Mouse (Mus musculus) right cerebral cortex, postnatal 10 days (tissue): ENCODE measurements around the gene Rcc2.
A peak's percentile ranks its signal among the peaks of the same experiment; 100 is the strongest.

Experiments used
- DNase-seq, 2 experiments: peaks; one replicate each; pipeline ENCODE4 v3.0.0; 2021; ENCODE audit warnings: low spot score in 2 of 2

The Rcc2 gene

GRCm38 (mm10) chr4:140684881-140685303, 15.4 kb upstream of the Rcc2 start:
- no peak for DNase-seq

- DNase-seq = no peak
Measured at GRCm38 (mm10) chr4:140688044-140688825, 12.1 kb upstream of the Rcc2 start.

- no peak for DNase-seq
Measured at GRCm38 (mm10) chr4:140688826-140689425, 11.4 kb upstream of the Rcc2 start.

GRCm38 (mm10) chr4:140689873-140690655, 10.3 kb upstream of the Rcc2 start:
- no peak for DNase-seq

- no peak for DNase-seq
Measured at GRCm38 (mm10) chr4:140691481-140691880, 8.9 kb upstream of the Rcc2 start.

GRCm38 (mm10) chr4:140693513-140693912, 6.8 kb upstream of the Rcc2 start:
- no peak for DNase-seq

GRCm38 (mm10) chr4:140694551-140695060, 5.7 kb upstream of the Rcc2 start:
- DNase-seq = no peak

GRCm38 (mm10) chr4:140695146-140695545, 5.2 kb upstream of the Rcc2 start:
- DNase-seq = no peak

GRCm38 (mm10) chr4:140695675-140696585, 4.4 kb upstream of the Rcc2 start:
- no peak for DNase-seq

GRCm38 (mm10) chr4:140699441-140700127, 757 bp upstream of the Rcc2 start:
- peak; percentile 74 to 78 for DNase-seq

GRCm38 (mm10) chr4:140701049-140701715, 841 bp downstream of the Rcc2 start:
- peak; percentile 81 to 86 for DNase-seq

- peak in 1 of 2 experiments; percentile 39 for DNase-seq
Measured at GRCm38 (mm10) chr4:140701716-140702561, 1.6 kb downstream of the Rcc2 start.

GRCm38 (mm10) chr4:140702611-140703327, 2.4 kb downstream of the Rcc2 start:
- peak; percentile 80 to 85 for DNase-seq

- no peak for DNase-seq
Measured at GRCm38 (mm10) chr4:140703636-140704035, 3.3 kb downstream of the Rcc2 start.

GRCm38 (mm10) chr4:140704166-140704565, 3.8 kb downstream of the Rcc2 start:
- DNase-seq = no peak

- no peak for DNase-seq
Measured at GRCm38 (mm10) chr4:140707615-140708014, 7.3 kb downstream of the Rcc2 start.

- no peak for DNase-seq
Measured at GRCm38 (mm10) chr4:140708297-140708927, 8.1 kb downstream of the Rcc2 start.

GRCm38 (mm10) chr4:140709111-140709510, 8.8 kb downstream of the Rcc2 start:
- no peak for DNase-seq
